Mouse (Mus musculus): Measurements from ENCODE around the gene Calr3. TPM values are rescaled to one million over a fixed set of nuclear protein-coding genes. Genes with fewer than 3 reads are reported as not detected.

Calr3 gene
- polyA plus RNA-seq, 1 experiment = 1.6 TPM

DNA sequence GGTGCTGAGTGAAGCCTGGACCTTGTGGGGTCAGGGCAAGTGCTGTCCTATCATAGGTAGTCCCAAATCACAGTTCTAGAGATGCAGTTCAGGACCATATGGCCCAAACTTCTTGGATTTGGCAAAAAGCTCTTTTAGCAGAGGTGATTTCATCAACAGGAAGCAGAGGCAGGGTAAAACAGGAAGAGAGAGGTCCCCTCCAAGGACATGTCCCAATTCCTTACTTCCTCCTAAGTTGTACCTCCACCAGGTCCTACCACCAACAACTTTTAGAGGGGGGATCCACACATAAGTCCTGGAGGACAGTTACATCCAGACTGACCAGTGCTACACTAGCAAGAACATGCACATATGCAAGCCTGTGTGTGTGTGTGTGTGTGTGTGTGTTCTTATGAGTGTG is 43.3 kb upstream of the Calr3 start:
- peaks cover 43% of the 10 kb centered on the region for H3K36me3 ChIP-seq (ENCODE audit: control insufficient read depth, insufficient read depth)
- H3K4me3 ChIP-seq (ENCODE audit: insufficient read depth, poor library complexity, severe bottlenecking) = no peak overlapping the region
- H3K79me3 ChIP-seq (ENCODE audit: low read depth) = peaks cover 14% of the 10 kb centered on the region
- peaks cover 35% of the 10 kb centered on the region for H3K79me2 ChIP-seq (ENCODE audit: control insufficient read depth, insufficient read depth)
- TF ChIP-seq CTCF (IDR thresholded peaks at IDR 0.05; ENCODE audit: control insufficient read depth, insufficient read depth, insufficient read length) (no peak), MAX (IDR thresholded peaks at IDR 0.05) (no peak), MYOD1 (IDR thresholded peaks at IDR 0.05; ENCODE audit: control insufficient read depth, insufficient read length, low read depth) (no peak), CEBPB (IDR thresholded peaks at IDR 0.05; ENCODE audit: low read depth) (no peak), FOSL1 (IDR thresholded peaks at IDR 0.05; ENCODE audit: insufficient read depth, low read length, poor library complexity, severe bottlenecking) (no peak), MYOG (IDR thresholded peaks at IDR 0.05; ENCODE audit: control insufficient read depth, extremely low read depth, insufficient read length) (no peak), USF1 (IDR thresholded peaks at IDR 0.05; ENCODE audit: low read depth) (no peak)
- no peak overlapping the region for H3ac ChIP-seq (ENCODE audit: control insufficient read depth, insufficient read length, low read depth)
- H3K27me3 ChIP-seq (ENCODE audit: control insufficient read depth, insufficient read depth, insufficient read length) = no peaks in the 10 kb centered on the region

DNA sequence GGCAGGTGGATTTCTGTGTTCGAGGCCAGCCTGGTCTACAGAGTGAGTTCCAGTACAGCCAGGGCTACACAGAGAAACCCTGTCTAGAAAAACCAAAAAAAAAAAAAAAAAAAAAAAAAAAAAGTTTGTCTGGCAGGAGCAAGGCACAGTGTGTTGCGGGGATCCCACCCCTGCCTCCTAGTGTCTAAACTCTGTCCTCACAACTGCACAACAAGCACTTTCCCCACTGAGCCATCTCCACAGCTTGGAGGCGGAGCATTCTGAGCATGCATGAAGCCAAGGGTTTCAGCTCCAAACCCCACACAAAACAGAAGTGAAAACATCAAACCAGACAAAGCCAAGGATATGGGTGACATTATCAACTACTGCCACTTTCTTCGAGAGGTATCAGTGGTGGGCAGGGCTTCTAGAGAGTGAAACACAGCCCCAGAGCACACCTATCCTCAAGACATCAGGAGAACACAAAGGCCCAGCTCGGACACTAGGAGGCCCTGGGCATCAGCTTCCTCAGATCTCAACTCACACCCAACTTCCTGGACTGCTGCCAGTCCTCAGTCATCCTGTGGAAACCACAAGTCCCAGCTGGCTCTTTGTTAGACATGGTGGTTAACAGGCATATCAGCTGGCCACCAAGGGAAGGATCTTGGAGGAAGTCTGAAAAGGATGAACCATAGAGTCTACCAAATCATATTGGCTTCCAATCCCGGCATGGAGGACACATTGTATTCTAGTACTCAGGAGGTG is 42.0 kb upstream of the Calr3 start:
- Histone ChIP-seq H3K79me2 (ENCODE audit: control insufficient read depth, insufficient read depth) (peaks cover 22% of the 10 kb centered on the region), H3K27me3 (ENCODE audit: control insufficient read depth, insufficient read depth, insufficient read length) (no peaks in the 10 kb centered on the region), H3K79me3 (ENCODE audit: low read depth) (peaks cover 8% of the 10 kb centered on the region), H3K36me3 (ENCODE audit: control insufficient read depth, insufficient read depth) (peaks cover 42% of the 10 kb centered on the region), H3K4me3 (ENCODE audit: insufficient read depth, poor library complexity, severe bottlenecking) (no peak overlapping the region), H3ac (ENCODE audit: control insufficient read depth, insufficient read length, low read depth) (no peak overlapping the region)
- TF ChIP-seq MYOG (IDR thresholded peaks at IDR 0.05; ENCODE audit: control insufficient read depth, extremely low read depth, insufficient read length) = no peak
- no peak for TF ChIP-seq MYOD1 (IDR thresholded peaks at IDR 0.05; ENCODE audit: control insufficient read depth, insufficient read length, low read depth)

GRCm38 (mm10) chr8:72474826-72475546 is 31.3 kb upstream of the Calr3 start, which contains the start of gene Cherp:
Cherp (minus strand) TSS chr8:72475226.
- peaks cover 60% of the 10 kb centered on the region for H3K79me2 ChIP-seq (ENCODE audit: control insufficient read depth, insufficient read depth)
- H3ac ChIP-seq (ENCODE audit: control insufficient read depth, insufficient read length, low read depth) = peak within 1 kb of the TSS; percentile 98
- H3K36me3 ChIP-seq (ENCODE audit: control insufficient read depth, insufficient read depth) = peaks cover 34% of the 10 kb centered on the region
- H3K4me3 ChIP-seq (ENCODE audit: insufficient read depth, poor library complexity, severe bottlenecking) = peak within 1 kb of the TSS; percentile 91
- H3K27me3 ChIP-seq (ENCODE audit: control insufficient read depth, insufficient read depth, insufficient read length) = no peaks in the 10 kb centered on the region
- H3K79me3 ChIP-seq (ENCODE audit: low read depth) = peaks cover 39% of the 10 kb centered on the region
- TF ChIP-seq MAX (IDR thresholded peaks at IDR 0.05) = peak; percentile 94
- no peak for TF ChIP-seq MYOG (IDR thresholded peaks at IDR 0.05; ENCODE audit: control insufficient read depth, extremely low read depth, insufficient read length)

DNA sequence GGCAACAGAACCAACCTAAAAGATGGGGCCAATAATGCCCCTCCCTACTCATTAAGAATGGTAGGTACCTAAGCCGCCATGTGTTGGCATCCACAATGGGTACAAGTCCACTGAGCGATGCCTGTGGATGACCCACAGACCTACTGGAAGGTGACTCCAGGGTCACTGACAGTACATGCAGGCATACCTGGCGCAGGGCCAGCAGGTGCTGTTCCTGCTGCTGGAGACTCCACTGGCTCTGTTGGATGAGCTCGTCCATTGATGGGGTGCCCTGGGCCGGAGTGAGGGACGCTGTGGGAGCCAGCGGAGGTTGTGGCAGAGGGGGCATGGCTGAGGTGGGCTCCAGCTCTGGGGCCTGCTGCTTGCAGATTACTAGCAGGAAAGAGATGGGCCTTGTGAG is 27.0 kb upstream of the Calr3 start:
- no peak overlapping the region for H3K4me3 ChIP-seq (ENCODE audit: insufficient read depth, poor library complexity, severe bottlenecking)
- H3K79me2 ChIP-seq (ENCODE audit: control insufficient read depth, insufficient read depth) = peaks cover 47% of the 10 kb centered on the region
- peaks cover 73% of the 10 kb centered on the region for H3K36me3 ChIP-seq (ENCODE audit: control insufficient read depth, insufficient read depth)
- no peak for TF ChIP-seq CEBPB (IDR thresholded peaks at IDR 0.05; ENCODE audit: low read depth)
- TF ChIP-seq MAX (IDR thresholded peaks at IDR 0.05) = no peak
- no peak for TF ChIP-seq CTCF (IDR thresholded peaks at IDR 0.05; ENCODE audit: control insufficient read depth, insufficient read depth, insufficient read length)
- no peak for TF ChIP-seq FOSL1 (IDR thresholded peaks at IDR 0.05; ENCODE audit: insufficient read depth, low read length, poor library complexity, severe bottlenecking)
- TF ChIP-seq MYOD1 (IDR thresholded peaks at IDR 0.05; ENCODE audit: control insufficient read depth, insufficient read length, low read depth) = no peak
- no peak for TF ChIP-seq USF1 (IDR thresholded peaks at IDR 0.05; ENCODE audit: low read depth)
- TF ChIP-seq MYOG (IDR thresholded peaks at IDR 0.05; ENCODE audit: control insufficient read depth, extremely low read depth, insufficient read length) = no peak
- no peaks in the 10 kb centered on the region for H3K27me3 ChIP-seq (ENCODE audit: control insufficient read depth, insufficient read depth, insufficient read length)
- peaks cover 33% of the 10 kb centered on the region for H3K79me3 ChIP-seq (ENCODE audit: low read depth)
- H3ac ChIP-seq (ENCODE audit: control insufficient read depth, insufficient read length, low read depth) = no peak overlapping the region

DNA sequence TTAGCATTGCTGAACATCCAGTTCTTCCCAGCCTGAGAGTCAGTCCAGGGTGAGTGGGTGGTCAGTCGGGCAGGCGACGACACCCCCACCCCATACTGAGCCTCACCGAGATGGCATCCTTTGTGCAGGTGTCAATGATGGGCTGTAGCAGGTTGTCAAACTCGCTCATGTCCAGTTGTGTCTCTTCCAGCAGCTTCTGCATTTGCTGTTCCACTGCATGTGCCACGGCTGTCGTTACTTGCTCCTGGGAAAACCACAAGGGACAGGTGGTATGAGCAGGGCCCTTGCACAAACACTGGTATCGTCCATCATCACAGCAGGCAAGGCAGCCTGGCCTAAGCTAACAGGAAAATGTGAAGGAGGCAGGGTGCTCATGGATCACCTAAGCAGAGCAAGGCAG is 26.3 kb upstream of the Calr3 start:
- Histone ChIP-seq H3K4me3 (ENCODE audit: insufficient read depth, poor library complexity, severe bottlenecking) (no peak overlapping the region), H3ac (ENCODE audit: control insufficient read depth, insufficient read length, low read depth) (no peak overlapping the region), H3K79me2 (ENCODE audit: control insufficient read depth, insufficient read depth) (peaks cover 43% of the 10 kb centered on the region), H3K79me3 (ENCODE audit: low read depth) (peaks cover 30% of the 10 kb centered on the region), H3K27me3 (ENCODE audit: control insufficient read depth, insufficient read depth, insufficient read length) (no peaks in the 10 kb centered on the region), H3K36me3 (ENCODE audit: control insufficient read depth, insufficient read depth) (peaks cover 80% of the 10 kb centered on the region)
- TF ChIP-seq FOSL1 (IDR thresholded peaks at IDR 0.05; ENCODE audit: insufficient read depth, low read length, poor library complexity, severe bottlenecking) (no peak), MAX (IDR thresholded peaks at IDR 0.05) (no peak), MYOG (IDR thresholded peaks at IDR 0.05; ENCODE audit: control insufficient read depth, extremely low read depth, insufficient read length) (no peak), MYOD1 (IDR thresholded peaks at IDR 0.05; ENCODE audit: control insufficient read depth, insufficient read length, low read depth) (no peak), CEBPB (IDR thresholded peaks at IDR 0.05; ENCODE audit: low read depth) (no peak), CTCF (IDR thresholded peaks at IDR 0.05; ENCODE audit: control insufficient read depth, insufficient read depth, insufficient read length) (no peak), USF1 (IDR thresholded peaks at IDR 0.05; ENCODE audit: low read depth) (no peak)
